Mouse (Mus musculus) neutrophil, adult 59 days (primary cell): ENCODE measurements around the gene Iqca. TPM values are rescaled to one million over a fixed set of nuclear protein-coding genes. Genes with fewer than 3 reads are reported as not detected.

Experiments
- total RNA-seq, 2 experiments: library from RNA; stranded (reverse); gene quantifications; 1 replicate in 1 of 2; 2 replicates in 1 of 2; pipeline ENCODE4 v1.2.4; 2023

Gene Iqca
- not detected for total RNA-seq

GRCm38 (mm10) chr1:90153099-90153744, at the start of gene Iqca:
Gene Iqca (minus strand): TSS chr1:90153401.

GRCm38 (mm10) chr1:90014446-90014845, 138.8 kb downstream of the Iqca start, which contains the start of gene Asb18:
Gene Asb18 (minus strand): TSS chr1:90014666.

Other genes starting within 250 kb of the Iqca start
- gene Gbx2, start 222.2 kb downstream of the Iqca start, total RNA-seq, result not detected
- gene Asb18, start 138.7 kb downstream of the Iqca start, total RNA-seq, result not detected
- gene Ackr3, start 50.6 kb upstream of the Iqca start, total RNA-seq, result under 1 TPM; 0.11 TPM